Mouse (Mus musculus) central nervous system, embryonic 18 days (tissue): ENCODE results near the gene Gm20937. TPM values are rescaled to one million over a fixed set of nuclear protein-coding genes. Genes with fewer than 3 reads are reported as not detected.

Experiments
- polyA plus RNA-seq: library from polyadenylated mRNA; depleted of rRNA; stranded (reverse); fragments of >200 nt; gene quantifications from 2 replicates; pipeline ENCODE4 v1.2.3, GENCODE M21; 2012; rRNA removed

The Gm20937 gene
- polyA plus RNA-seq = not detected in 2 replicates

GRCm38 (mm10) chrY:68294798-68295197 lies at the start of gene Gm20937:
TSS of gene Gm20937 (minus strand) at chrY:68294898.

Other genes starting within 250 kb of the Gm20937 start
- gene Gm20816, start 243.1 kb upstream of the Gm20937 start, polyA plus RNA-seq = not detected in 2 replicates